Mouse (Mus musculus) stomach, embryonic 16.5 days (tissue): ENCODE data around the gene Cryba2. TPM values are rescaled to one million over a fixed set of nuclear protein-coding genes. Genes with fewer than 3 reads are reported as not detected.

ENCODE experiments used
- ATAC-seq: fragments of 200-750 bp; cut with Nextera tagmentation; 2 replicates; pipeline ENCODE4 v1.8.0; 2017; ENCODE audit warnings: moderate number of reproducible peaks, moderate TSS enrichment; ENCODE audit not compliant: insufficient read depth, low FRiP score
- H3K27ac ChIP-seq: fragments of 300-500 bp; sonication (generic); 2 replicates; pipeline ENCODE4 v1.5.1; 2014; ENCODE audit warnings: low read length
- H3K27me3 ChIP-seq: fragments of 300-500 bp; sonication (generic); 2 replicates; pipeline ENCODE4 v1.6.1; 2014; ENCODE audit warnings: low read length, control low read depth, mixed read lengths; ENCODE audit not compliant: control insufficient read depth, insufficient read depth
- H3K36me3 ChIP-seq: fragments of 300-500 bp; sonication (generic); 2 replicates; pipeline ENCODE4 v1.6.1; 2014; ENCODE audit warnings: low read length; ENCODE audit not compliant: control insufficient read depth, insufficient read depth
- H3K4me1 ChIP-seq: fragments of 300-500 bp; sonication (generic); 2 replicates; pipeline ENCODE4 v1.6.1; 2014; ENCODE audit warnings: low read length, control low read depth, mixed read lengths; ENCODE audit not compliant: control insufficient read depth, insufficient read depth
- H3K4me2 ChIP-seq: fragments of 300-500 bp; sonication (generic); 2 replicates; pipeline ENCODE4 v1.6.1; 2014; ENCODE audit warnings: low read depth, low read length, mixed read lengths
- H3K4me3 ChIP-seq: fragments of 300-500 bp; sonication (generic); replicated peaks from 2 replicates; pipeline ENCODE4 v1.5.1; 2014; ENCODE audit warnings: mild to moderate bottlenecking, low read length
- H3K9ac ChIP-seq: fragments of 300-500 bp; sonication (generic); 2 replicates; pipeline ENCODE4 v1.6.1; 2014; ENCODE audit warnings: low read length
- H3K9me3 ChIP-seq: fragments of 300-500 bp; sonication (generic); replicated peaks from 2 replicates; pipeline ENCODE4 v1.6.1; 2016; ENCODE audit warnings: low read length, control low read depth; ENCODE audit not compliant: control insufficient read depth
- WGBS: fragments of 180-500 bp; shearing (Covaris S2); extraction: QIAGEN DNeasy Blood & Tissue Kit; methylation state at CpG from one replicate; pipeline ENCODE4 v1.1.7; 2014; 5-methylcytosine and 5-hydroxymethylcytosine counted together
- polyA plus RNA-seq: library from polyadenylated mRNA; unstranded; fragments of >200 nt; fragmentation: Nextera tagmentation; extraction: Ambion mirVana; gene quantifications from 2 replicates; pipeline ENCODE4 v1.2.1, GENCODE M21; 2015

Cryba2 gene
- polyA plus RNA-seq, 1 experiment from 2014 or later: 1.4 TPM

GRCm38 (mm10) chr1:74915706-74916105 lies 22.8 kb upstream of the Cryba2 start:
- WGBS: 20% methylated on average over 13 of the region's 13 CpGs

GRCm38 (mm10) chr1:74902191-74902590 lies 9.2 kb upstream of the Cryba2 start:
- Histone ChIP-seq H3K27ac (no peak overlapping the region), H3K4me1 (peaks cover 8% of the 10 kb centered on the region), H3K27me3 (peaks cover 41% of the 10 kb centered on the region), H3K36me3 (no peaks in the 10 kb centered on the region), H3K9ac (no peak overlapping the region), H3K4me3 (no peak overlapping the region), H3K4me2 (no peak overlapping the region), H3K9me3 (no peaks in the 10 kb centered on the region)
- no peak for ATAC-seq
- WGBS: 10% methylated on average over 6 of the region's 6 CpGs

More at GRCm38 (mm10) chr1:74915706-74916105, 22.8 kb upstream of the Cryba2 start:
- no peaks in the 10 kb centered on the region for H3K9me3 ChIP-seq
- ATAC-seq: no peak
- no peaks in the 10 kb centered on the region; the same call in none of the 2 replicates for H3K27me3 ChIP-seq
- H3K9ac ChIP-seq: no peak overlapping the region; the same call in 1 of the 2 replicates
- no peaks in the 10 kb centered on the region for H3K4me1 ChIP-seq
- H3K4me3 ChIP-seq: no peak overlapping the region
- H3K4me2 ChIP-seq: no peak overlapping the region
- no peaks in the 10 kb centered on the region for H3K36me3 ChIP-seq
- H3K27ac ChIP-seq: no peak overlapping the region

GRCm38 (mm10) chr1:74901686-74902085 lies 8.7 kb upstream of the Cryba2 start:
- peaks cover 46% of the 10 kb centered on the region for H3K27me3 ChIP-seq
- no peaks in the 10 kb centered on the region for H3K36me3 ChIP-seq
- H3K4me3 ChIP-seq: no peak overlapping the region
- no peak overlapping the region for H3K9ac ChIP-seq
- no peak overlapping the region for H3K4me2 ChIP-seq
- peaks cover 8% of the 10 kb centered on the region for H3K4me1 ChIP-seq
- ATAC-seq: no peak
- 7% methylated on average over 3 of the region's 3 CpGs for WGBS
- H3K9me3 ChIP-seq: no peaks in the 10 kb centered on the region
- H3K27ac ChIP-seq: no peak overlapping the region

- H3K36me3 ChIP-seq: no peaks in the 10 kb centered on the region
- 2% methylated on average over 65 of the region's 66 CpGs for WGBS
- no peaks in the 10 kb centered on the region for H3K9me3 ChIP-seq
- peak overlapping the region; percentile 55 for H3K9ac ChIP-seq
- ATAC-seq: peak; percentile 89
- peak overlapping the region; percentile 43 for H3K4me3 ChIP-seq
- peak overlapping the region; percentile 59 for H3K27ac ChIP-seq
- H3K27me3 ChIP-seq: peaks cover 46% of the 10 kb centered on the region
- peaks cover 8% of the 10 kb centered on the region for H3K4me1 ChIP-seq
- H3K4me2 ChIP-seq: peak overlapping the region; percentile 69
Measured at GRCm38 (mm10) chr1:74900341-74901285, 7.7 kb upstream of the Cryba2 start.

GRCm38 (mm10) chr1:74898656-74899431 lies 5.9 kb upstream of the Cryba2 start:
- WGBS: 9% methylated on average over 7 of the region's 10 CpGs
- no peak for ATAC-seq
- Histone ChIP-seq H3K36me3 (no peaks in the 10 kb centered on the region), H3K9me3 (no peaks in the 10 kb centered on the region), H3K4me2 (no peak overlapping the region; the same call in 1 of the 2 replicates), H3K9ac (no peak overlapping the region; the same call in 1 of the 2 replicates), H3K4me1 (peaks cover 8% of the 10 kb centered on the region), H3K27me3 (peaks cover 44% of the 10 kb centered on the region), H3K27ac (no peak overlapping the region; the same call in 1 of the 2 replicates), H3K4me3 (no peak overlapping the region)

GRCm38 (mm10) chr1:74897976-74898375 lies 5.0 kb upstream of the Cryba2 start:
- ATAC-seq: no peak
- Histone ChIP-seq H3K4me1 (peaks cover 8% of the 10 kb centered on the region), H3K27ac (no peak overlapping the region), H3K36me3 (no peaks in the 10 kb centered on the region), H3K4me2 (no peak overlapping the region), H3K27me3 (peaks cover 53% of the 10 kb centered on the region), H3K9ac (no peak overlapping the region), H3K9me3 (no peaks in the 10 kb centered on the region), H3K4me3 (no peak overlapping the region)
- 7% methylated on average over 7 of the region's 7 CpGs for WGBS

- 19% methylated on average over 4 of the region's 4 CpGs for WGBS
- Histone ChIP-seq H3K27me3 (peaks cover 63% of the 10 kb centered on the region), H3K9ac (no peak overlapping the region), H3K4me2 (no peak overlapping the region), H3K4me1 (no peaks in the 10 kb centered on the region; the same call in 1 of the 2 replicates), H3K27ac (no peak overlapping the region), H3K4me3 (no peak overlapping the region), H3K36me3 (no peaks in the 10 kb centered on the region), H3K9me3 (no peaks in the 10 kb centered on the region)
- ATAC-seq: no peak
Measured at GRCm38 (mm10) chr1:74894966-74895365, 2.0 kb upstream of the Cryba2 start.

GRCm38 (mm10) chr1:74892351-74893133 lies 401 bp downstream of the Cryba2 start:
- Histone ChIP-seq H3K4me3 (0 out of 2 replicates have a peak overlapping the region, but pooled peaks have one; percentile 4), H3K27ac (no peak overlapping the region), H3K9ac (no peak overlapping the region), H3K4me2 (0 out of 2 replicates have a peak overlapping the region, but pooled peaks have one; percentile 4), H3K36me3 (no peaks in the 10 kb centered on the region), H3K9me3 (no peaks in the 10 kb centered on the region), H3K27me3 (peaks cover 67% of the 10 kb centered on the region), H3K4me1 (no peaks in the 10 kb centered on the region)
- 1% methylated on average over 39 of the region's 39 CpGs for WGBS
- ATAC-seq: no peak
